Mouse (Mus musculus): ENCODE data around the gene Gm42791.

The Gm42791 gene

DNA sequence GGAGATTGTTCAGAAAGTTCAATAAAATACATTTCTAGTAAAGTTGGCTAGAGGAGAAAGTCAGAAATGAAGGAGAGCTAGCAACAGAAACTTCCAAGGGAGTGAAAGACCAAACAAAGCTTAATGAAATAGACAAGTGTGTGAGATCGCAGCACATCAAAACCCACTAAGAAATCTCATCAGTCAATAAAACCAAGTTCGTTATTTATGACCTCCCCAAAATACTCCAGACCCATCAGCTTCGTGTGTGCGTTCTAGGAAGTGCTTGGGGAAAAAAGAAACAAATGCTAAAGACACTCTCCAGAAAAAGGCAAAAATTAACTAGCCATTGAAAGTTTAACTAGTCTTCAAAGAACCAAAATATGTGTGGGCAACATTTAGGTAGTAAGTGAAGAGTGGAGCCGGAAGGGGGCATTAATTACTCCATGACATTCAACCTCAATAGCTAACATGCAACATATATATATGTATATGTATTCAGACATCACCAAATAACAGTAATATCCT lies 67.2 kb downstream of the Gm42791 start:
- no peak for DNase-seq (ENCODE audit: low read depth, low spot score)

DNA sequence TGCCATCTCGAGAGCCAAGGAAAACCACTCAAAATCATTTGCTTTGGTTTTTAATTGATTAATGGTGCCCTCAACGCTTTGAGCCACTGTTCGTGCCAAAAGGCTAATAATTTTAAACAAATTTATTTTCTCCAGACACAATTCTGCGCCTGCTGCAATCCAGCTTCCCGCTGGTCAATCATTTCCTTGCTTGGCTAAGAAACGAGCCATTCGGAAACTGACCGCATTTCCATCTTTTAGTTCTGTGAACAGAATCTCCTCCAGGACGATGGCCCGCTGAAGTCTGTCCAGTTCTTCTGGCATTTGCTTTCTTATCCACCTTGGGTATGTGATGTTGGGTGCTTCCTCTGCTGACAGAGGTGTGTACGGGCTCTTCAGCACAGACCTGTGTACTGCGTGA lies 70.4 kb downstream of the Gm42791 start:
- DNase-seq (ENCODE audit: low read depth, low spot score) = no peak

DNA sequence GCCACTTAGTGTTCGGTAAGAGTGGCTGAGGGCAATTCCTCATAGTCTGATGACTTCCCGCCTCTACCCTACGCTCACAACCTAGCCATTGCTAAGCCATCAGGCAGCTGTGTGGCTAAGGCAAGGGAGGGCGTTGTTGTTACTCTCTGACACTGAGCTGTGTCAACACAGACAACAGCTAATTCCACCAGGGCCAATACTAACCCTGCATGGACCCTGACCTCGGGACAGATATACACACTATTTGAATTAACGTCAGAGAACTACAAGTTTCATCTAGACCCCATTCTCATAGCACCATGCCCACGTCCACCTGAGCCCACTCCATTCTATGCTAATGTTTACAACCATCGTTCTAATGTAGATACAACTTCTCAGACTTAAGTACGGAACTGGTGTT lies 70.9 kb downstream of the Gm42791 start:
- DNase-seq (ENCODE audit: low read depth, low spot score) = no peak

DNA sequence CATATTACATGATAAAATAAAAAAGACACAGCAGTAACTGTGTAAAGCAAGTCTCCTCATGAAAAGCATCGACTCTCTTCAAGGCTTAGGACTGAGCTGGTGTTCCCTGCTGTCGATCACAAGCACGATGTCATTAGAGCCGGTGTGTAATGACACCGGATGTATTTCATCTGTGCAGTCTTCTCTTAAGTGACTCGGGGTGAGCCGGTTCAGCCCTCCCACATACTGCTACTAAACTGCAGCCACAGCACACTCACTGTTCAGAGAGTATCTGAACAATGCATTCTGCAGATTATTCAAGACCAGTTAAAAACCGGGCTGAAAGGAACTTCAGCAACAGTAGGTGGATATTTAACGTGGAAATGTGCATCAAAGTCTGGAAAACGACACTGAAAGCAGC lies 71.5 kb downstream of the Gm42791 start:
- DNase-seq (ENCODE audit: low read depth, low spot score) = no peak

GRCm38 (mm10) chr5:148922773-148923172 lies 72.2 kb downstream of the Gm42791 start:
- no peak for DNase-seq (ENCODE audit: low read depth, low spot score)

GRCm38 (mm10) chr5:148918049-148918448 lies 76.9 kb downstream of the Gm42791 start:
- no peak for DNase-seq (ENCODE audit: low read depth, low spot score)

GRCm38 (mm10) chr5:148916775-148917174 lies 78.2 kb downstream of the Gm42791 start:
- no peak for DNase-seq (ENCODE audit: low read depth, low spot score)

- DNase-seq (ENCODE audit: low read depth, low spot score) = no peak
These were observed 82.7 kb downstream of the Gm42791 start for GRCm38 (mm10) chr5:148912262-148912661.

DNA sequence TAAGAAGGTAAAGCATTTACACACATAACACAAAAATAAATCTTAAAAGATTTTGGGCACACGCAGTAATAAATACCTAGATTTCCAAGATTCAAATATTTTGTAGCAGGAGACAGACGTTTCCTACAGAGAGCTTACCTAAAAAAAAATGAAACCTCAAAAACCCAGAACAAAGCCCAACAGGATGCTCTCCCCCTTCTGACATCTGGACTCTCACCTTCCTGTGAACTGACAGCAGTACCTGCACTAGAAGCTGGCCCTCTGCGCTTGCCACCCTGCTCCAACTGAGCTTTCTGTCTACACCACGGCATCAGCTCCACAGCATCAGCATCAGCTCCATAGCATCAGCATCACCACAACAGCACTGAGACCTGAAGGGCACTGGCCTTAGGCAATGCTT lies 84.9 kb downstream of the Gm42791 start:
- DNase-seq (ENCODE audit: low read depth, low spot score) = no peak

- no peak for DNase-seq (ENCODE audit: low read depth, low spot score)
These were observed 85.5 kb downstream of the Gm42791 start for GRCm38 (mm10) chr5:148909402-148909801.

DNA sequence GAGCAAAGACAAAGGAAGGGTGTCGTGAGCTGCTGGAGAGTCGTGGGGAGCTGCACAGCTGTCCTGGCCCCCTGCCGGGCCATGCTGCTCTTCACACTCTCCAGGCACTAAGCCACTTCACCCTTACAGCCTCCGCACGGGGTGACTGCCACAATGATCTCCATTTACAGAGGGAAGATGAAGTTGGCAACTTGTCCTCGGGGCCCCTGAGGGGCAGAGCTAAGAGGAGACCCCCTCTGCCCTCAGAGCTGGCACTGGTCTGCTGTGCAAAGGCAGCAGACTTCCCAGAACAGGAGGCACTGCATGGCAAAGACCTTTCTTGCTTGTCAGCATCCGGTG lies 85.9 kb downstream of the Gm42791 start:
- no peak for DNase-seq (ENCODE audit: low read depth, low spot score)

- DNase-seq (ENCODE audit: low read depth, low spot score) = no peak
These were observed 86.5 kb downstream of the Gm42791 start for GRCm38 (mm10) chr5:148908191-148909056.

GRCm38 (mm10) chr5:148906305-148906704 lies 88.6 kb downstream of the Gm42791 start:
- no peak for DNase-seq (ENCODE audit: low read depth, low spot score)

DNA sequence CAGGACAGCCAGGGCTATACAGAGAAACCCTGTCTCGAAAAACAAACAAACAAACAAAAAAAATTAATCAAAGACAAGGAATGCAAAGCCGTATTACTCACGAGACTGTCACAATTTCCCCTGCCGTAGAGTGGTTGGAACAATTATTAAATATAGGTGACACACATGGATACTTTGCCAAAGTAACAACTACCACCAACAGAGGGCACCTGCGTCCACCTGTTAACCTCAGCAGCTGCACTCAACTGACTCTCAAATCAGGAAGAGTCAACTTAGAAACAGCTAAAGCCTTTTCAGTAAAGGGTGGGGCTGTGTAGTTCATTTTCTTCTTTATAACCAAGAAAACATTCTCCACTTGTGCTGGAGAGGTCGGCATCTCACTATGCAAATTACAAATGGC lies 90.1 kb downstream of the Gm42791 start:
- no peak for DNase-seq (ENCODE audit: low read depth, low spot score)

DNA sequence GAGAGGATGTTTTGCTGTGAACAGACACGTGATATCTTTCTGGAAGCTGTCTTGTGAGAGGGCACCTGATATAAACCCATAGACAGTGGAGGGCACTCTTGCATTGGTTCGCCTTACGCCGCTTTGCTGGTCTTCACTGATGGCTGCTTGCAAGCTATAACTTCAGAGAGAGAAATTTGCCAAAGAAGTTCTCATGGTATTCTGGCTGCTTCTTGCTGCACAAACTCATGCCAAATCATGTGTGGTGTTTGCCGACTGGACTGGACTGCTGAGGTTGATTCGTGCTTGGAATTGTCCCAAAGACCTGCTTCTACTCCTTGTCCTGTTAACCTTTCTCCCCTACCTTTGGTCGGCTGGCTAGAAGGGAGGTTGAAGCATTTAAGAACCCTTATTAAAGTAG lies 95.6 kb downstream of the Gm42791 start:
- DNase-seq (ENCODE audit: low read depth, low spot score) = no peak

GRCm38 (mm10) chr5:148897941-148898417 lies 97.0 kb downstream of the Gm42791 start:
- peak; percentile 26 for DNase-seq (ENCODE audit: low read depth, low spot score)

DNA sequence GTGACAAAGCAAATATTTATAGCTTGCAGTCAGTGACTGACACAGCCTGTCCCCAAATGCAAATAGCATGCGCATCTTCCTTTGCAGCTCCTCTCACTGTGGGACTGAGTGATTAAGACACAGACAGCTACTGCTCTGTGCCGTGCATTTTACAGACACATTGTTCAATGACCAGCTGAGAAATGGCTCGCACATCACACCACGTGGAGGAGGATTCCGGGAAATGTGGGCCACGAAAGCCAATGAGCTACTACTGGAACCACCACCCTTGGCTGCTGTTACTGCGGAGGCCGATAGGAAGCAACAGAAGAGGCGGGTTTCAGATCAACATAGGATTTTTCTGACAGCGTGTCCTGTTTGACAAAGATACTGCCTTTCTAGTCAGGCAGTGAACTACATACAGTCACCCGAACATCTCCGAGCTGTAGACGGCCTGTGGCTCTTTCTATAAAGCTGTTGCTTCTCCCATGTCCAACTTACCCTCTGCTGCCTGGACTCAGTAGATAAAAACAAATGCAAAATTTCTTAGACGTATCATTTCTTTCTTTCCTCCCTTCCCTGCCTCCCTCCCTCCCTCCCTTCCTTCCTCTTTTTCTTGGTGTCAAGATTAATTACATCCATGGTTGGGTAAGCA lies 97.8 kb downstream of the Gm42791 start:
- DNase-seq (ENCODE audit: low read depth, low spot score) = peak; percentile 65

DNA sequence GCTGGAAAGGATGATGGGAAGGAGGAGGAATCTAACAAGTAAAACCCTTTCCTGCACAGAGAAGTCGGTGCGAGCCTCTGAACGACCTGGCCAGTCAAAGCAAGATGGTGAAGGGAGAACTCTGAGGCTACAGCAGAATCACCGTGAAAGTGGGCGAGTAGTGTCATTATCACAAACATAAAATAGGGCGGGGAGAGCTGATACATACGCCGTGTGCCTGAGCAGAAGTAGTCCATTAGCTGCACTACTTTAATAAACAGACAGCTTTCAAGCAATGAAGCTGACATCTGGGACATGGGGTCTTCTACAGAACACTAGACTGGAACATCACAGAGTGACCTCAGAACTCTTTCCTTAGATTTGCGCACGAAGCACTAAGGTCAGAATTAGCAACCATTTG lies 98.4 kb downstream of the Gm42791 start:
- DNase-seq (ENCODE audit: low read depth, low spot score) = peak; percentile 20

DNA sequence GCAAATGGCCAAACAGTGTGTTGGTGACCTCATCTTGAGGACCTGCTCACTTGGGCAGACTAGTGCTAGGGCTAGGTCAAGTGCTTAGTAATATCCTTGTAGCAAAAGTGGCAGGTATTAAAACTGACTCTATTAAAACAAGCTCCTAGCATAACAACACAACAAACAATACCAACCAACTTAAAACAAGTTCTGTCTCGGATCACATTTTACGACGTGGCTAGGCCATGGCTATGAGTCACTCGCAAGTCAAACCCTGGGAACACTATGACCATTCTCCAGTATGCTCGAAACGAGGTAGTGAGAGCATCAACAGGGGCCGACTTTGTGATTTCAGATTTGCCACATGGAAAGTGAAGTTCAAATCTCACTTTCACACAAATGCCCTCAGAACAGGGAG lies 99.1 kb downstream of the Gm42791 start:
- DNase-seq (ENCODE audit: low read depth, low spot score) = no peak

DNA sequence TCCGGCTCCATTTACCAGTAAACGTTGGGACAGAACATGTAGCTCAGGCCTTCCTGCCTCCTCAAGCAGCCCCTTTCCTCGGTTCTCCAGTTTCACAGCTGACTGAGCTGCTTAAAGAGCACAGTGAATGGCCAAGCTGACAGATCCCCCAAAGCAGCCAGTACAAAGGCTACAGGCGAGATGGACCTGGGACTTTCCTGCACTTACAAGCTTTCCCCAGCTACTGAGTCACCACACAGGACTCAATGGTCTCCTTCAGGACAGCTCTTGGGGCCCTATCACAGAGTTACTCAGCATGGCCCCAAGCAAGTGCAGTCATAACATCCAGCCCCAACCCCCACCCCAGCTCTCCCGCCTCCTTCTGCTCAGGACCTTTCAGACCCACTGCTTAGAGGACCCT lies 99.9 kb downstream of the Gm42791 start:
- no peak for DNase-seq (ENCODE audit: low read depth, low spot score)

DNA sequence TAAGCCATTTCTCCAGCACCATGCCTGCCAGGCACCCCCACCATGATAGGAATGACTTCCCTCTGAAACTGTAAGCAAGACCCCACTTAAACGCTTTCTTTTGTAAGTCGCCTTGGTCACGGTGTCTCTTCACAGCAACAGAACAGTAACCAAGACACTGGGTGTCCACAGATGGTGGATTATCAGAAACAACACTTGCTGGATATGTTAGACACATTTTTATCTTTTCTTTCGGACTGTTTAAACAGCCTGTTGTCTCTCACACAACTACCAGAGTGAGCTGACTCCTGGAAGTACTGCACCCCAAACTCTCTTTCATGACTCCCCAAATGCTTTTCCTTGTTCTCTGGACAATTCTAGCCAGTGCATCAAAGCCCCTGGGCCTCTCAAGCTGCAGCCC lies 104.7 kb downstream of the Gm42791 start:
- no peak for DNase-seq (ENCODE audit: low read depth, low spot score)

GRCm38 (mm10) chr5:148888032-148888431 lies 106.9 kb downstream of the Gm42791 start:
- DNase-seq (ENCODE audit: low read depth, low spot score) = no peak

All from c-Kit-negative CD71-positive TER-119-positive erythroid progenitor cells, embryonic 14.5 days (primary cell).